Mouse (Mus musculus): Measurements from ENCODE around the gene Ajap1.

- TF ChIP-seq GATA1 (IDR thresholded peaks at IDR 0.05; ENCODE audit: borderline replicate concordance, low read length) (no peak), FLI1 (IDR thresholded peaks at IDR 0.05; ENCODE audit: low read length) (no peak)
Measured at GRCm38 (mm10) chr4:153439868-153440267, 42.7 kb downstream of the Ajap1 start.

Measured in megakaryocyte, embryonic 14.5 days (primary cell).